Mouse (Mus musculus) left cerebral cortex, adult 9 months (tissue): Measurements from ENCODE around the gene Malsu1.
A peak's percentile ranks its signal among the peaks of the same experiment; 100 is the strongest.

Experiments used
- DNase-seq, 2 experiments: peaks; one replicate each; pipeline ENCODE4 v3.0.0; 2022; ENCODE audit warnings: low spot score in 2 of 2

Gene Malsu1

DNA sequence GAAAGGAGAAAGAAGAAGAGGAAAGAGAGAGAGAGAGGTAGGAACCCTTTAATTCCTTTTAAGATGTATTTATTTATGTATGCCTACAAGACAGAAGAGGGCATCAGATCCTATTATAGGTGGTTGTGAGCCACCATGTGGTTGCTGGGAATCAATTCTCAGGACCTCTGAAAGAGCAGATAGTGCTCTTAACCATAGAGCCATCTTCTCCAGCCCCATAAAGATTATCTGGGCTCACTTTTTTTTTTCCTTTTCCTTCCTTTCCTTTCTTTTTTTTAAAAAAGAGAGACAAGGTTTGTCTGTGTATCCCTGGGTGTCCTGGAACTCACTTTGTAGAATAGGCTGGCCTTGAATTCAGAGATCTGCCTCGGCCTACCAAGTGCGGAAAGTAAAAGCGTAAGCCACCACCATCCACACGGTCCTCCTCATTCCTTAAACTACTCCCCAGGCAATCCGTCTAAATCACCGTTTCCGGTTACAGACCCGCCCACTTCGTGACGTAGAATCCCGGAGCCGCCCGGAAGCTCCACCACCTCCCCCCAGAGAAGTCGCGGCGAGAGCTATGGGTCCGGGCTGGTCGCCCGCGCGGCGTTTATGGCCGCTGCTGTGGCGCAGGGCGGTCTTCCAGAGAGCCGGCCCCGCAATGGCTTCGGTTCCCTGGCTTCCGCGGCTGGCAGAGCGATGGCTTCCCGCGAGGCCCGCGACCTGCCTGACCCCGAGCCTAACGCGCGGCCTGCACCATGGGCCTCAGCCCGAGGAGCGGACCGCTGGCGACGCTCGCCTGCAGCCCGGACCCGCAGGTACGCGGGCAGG, at the start of gene Malsu1:
Gene Malsu1 (plus strand): TSS at position 492 of the 813 bp plus-strand sequence.
- DNase-seq, result peak; percentile 79 to 96

DNA sequence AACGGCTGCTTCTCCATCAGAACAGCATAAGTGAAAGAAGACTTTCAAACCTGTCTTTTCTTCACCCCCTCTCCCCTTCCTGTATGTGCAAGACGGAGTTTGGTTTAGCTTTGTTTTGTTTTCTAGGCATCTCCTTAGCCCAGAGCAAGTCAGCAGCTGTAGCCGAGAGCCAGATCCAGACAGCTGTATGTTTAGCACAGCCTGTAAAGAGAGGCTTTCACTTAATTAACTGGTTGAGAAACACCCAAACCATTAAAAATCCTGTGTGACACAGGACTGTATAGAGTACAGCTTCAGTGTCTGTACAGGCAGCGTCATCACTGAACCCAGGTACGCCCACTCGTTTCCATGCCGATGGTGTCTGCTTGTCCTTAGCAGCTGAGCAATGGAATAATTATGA, 48.3 kb upstream of the Malsu1 start:
- no peak for DNase-seq

DNA sequence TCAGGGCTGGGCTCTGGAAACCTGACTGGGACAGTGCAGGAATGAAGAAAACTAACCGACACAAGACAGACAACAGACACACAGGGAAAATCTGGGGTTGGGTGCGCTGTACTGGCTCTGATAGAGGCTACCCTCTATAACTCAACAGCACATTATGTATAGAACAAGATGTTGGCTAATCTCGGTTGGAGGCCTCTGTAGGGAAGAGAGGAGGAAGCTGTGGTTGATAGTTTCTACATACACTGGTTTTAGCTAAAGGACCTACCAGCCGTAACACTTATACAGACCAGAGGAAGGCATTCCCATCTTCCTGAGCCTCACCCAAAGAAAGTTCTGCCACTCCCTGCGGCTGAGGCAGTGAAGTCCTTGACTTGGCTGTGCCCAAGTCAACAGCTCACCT, 47.1 kb upstream of the Malsu1 start:
- no peak for DNase-seq

DNA sequence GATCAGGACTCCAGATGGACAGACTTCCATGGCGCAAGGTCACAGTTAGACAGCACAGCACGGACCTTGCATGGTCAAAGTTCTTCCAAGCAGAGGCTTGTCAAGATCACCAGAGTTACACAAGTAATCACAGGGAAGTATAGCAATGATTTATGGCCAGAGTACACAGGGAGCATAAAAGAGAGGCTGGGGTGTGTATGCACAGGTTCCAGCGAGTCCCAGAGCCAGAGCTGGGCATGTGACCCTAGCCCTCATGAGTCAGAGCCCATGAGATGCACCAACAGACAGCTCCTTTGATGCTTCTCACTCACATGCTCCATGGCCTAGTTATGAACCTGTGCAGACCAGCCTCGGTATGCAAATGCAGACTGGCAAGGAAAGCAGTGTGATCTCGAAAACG, 45.6 kb upstream of the Malsu1 start:
- DNase-seq, result no peak

DNA sequence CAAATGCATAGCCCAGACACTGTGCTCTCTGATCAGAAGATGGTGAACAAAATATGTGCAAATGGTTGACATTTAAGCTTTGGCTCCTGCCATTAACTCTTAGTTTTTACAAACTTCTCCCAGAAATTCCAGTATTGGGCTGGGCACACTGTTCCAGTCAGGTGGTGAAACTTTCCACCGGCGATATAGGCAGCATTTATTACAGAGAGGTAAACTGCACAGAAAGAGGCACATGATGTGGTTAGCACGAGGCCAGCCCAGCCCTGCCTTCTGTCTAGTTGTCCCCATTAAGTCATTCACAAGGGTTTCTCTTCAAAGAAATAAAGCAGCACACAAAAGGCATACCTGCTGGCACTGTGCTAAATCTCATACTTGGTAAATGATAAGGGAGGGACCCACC, 44.9 kb upstream of the Malsu1 start:
- DNase-seq, result no peak

DNA sequence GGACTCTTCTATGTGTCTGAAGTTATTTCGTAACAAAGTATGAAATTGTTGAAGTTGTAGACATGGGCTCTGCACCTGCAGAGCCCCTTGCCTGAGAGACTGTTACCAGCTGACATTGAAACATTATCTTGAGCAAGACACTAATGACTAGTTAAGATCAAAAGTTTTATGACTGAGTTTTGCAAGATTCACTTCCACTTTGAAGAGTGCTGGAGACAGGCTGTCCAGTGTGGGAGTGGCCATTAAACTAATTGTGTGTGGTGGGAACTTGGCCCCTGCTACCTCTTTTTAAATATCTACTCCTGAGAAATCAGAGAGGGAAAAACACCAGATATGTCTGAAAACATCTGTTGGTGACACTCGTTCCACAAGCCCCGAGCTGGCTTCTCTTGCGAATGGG, 42.4 kb upstream of the Malsu1 start:
- DNase-seq, result no peak

DNA sequence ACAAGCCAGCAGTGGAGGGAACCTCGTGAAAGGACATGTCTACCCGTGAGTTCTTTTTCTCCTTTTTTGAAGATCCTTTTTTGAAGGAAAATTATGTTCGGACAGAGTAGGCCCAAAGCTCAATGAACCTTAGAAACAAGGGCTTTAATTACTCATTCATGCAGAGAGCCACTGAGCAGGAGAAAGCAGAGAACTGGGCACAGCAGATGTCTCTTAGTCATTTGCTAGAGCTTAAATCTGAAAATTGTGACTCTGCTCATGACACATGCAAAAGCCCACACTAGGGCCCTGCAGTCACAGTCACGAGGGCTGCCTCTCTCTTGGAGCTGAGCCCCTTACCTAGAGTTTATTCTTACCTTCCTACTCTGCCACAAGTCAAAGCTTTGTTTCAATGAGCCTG, 40.8 kb upstream of the Malsu1 start:
- no peak for DNase-seq

DNA sequence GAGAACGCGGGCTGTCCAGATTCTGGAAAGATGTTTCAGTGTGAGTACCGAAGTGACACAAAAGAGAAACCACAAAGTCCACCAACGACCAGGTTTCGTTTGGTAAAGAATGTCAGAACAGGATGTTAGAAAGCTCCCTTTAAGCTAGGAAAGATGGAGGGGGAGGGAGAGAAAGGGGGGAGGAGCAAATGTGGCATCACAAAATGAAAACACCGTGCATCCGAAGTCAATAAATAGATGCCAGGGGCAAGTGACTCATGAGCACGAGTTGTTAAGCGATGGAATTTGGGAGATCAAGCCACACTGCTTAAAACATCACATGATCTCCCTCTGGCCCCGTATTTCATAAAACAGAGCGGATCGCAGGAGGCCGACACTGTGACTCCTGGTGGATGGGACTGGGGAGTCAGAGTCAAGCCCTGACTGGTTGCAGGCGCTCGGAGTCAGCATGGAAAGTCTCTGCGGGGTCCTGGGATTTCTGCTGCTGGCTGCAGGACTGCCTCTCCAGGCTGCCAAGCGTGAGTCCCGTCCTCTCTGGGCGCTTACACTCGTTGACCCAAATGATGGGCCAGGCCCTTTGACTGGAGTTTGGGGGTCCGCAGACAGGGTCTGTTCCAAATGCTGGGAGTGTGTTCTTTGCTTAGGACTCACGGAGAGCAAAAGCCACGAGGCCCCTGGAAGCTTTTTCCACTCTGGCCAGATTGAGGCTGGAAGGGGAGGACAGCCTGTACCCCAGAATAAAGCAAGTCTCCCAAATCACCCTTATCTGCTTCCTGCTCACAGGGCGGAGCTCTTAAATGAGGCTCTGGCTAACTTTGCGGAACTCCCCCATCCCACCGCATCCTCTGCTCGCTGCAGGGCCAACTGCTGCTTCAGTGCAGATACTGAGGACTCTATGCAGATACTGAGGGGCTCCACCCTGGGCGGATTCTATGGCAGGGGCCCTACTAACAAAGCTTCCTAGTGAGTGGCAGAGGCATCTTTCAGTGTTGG, 37.0 kb upstream of the Malsu1 start, which contains the start of gene Gpnmb:
Gene Gpnmb (plus strand): TSS at position 272 of the 993 bp plus-strand sequence.
- DNase-seq, result no peak

DNA sequence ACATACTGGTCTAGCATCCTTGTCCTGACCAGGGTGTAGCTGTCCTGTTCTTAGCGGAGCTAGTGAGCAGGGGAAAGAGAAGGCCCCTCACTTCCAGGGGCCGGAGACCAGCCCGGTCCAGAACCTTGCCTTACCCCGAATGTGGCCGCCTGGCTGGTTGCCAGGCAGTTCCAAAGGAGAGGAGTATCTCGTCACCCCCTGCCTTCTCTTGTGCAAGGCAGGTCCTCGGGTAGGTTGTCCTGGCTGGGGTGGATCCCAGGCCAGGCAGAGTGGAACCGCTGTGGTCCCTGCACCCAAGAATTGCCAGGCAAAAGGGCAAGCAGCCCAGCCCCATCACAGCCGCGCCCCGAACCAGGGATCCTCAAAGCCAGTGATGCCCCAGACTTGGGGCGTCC, 36.3 kb upstream of the Malsu1 start:
- no peak for DNase-seq

DNA sequence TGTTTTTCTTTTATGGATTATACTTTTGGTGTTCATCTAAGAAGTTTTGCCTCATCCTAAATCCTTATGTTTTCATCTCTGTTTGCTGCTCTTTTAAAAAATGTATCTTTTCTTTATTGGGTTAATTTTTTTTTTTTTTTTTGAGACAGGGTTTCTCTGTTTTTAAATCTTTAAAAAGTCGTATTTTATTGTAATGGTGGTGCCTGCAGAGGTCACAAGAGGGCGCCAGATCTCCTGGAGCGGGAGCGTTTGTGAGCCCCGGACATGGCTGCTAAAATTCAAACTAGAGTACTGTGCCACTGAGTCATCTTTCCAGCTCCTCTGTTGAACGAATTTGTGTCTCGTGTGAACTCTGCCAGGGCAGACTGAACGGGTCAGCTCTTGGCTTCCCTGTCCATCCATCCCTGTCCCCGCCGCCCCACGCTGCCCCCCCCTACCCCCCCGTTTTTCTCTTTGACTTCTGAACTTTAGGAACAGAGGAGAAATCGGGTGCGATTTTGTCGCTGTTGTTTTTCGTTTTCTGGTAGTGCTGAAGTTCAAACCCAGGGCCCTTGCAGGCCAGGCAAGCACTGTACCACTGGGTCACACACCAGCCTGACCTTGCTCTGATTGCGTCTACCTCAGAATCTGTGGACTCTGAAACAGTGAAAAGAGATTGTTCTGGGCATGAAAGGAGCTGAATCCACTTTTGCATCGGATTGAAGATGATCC, 34.0 kb upstream of the Malsu1 start:
- peak in 1 of 2 experiments; percentile 71 for DNase-seq

DNA sequence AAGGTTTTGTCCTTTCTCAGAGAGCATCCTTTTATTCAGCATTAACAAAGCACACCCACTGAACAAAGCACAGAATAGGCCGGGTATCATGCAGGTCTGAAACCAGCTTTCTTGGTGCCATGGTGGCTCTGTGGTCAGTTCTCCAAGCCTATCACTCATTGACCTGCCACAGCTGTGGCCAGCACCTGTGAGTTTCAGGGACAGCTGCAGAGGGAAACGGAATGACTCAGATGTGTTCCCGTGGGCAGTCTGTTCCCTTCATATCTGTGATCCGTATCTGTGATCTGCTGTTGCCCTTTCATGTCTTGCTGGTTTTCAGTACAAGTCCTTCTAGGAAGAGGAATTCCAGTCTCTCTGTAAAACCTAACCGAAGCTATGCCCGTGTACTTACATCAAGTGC, 27.1 kb upstream of the Malsu1 start:
- DNase-seq, result no peak

DNA sequence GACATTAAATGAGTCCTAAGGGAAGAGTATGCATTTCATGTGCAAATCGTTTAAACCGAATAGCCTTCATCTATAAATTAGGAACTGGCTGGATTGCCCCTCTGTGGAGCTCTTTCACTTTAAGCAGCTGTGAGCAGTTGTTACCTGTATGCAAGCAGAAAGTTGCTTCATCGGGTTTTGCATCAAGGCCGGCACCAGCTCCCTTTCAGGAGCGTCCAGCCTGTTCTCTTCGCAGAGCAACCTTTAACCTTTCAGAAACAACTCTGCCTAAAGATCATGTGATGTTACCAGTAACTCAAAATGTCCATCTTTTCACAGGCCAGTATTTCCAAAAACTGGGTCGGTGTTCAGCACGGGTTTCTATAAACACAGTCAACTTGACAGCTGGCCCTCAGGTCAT, 26.6 kb upstream of the Malsu1 start:
- DNase-seq, result no peak

DNA sequence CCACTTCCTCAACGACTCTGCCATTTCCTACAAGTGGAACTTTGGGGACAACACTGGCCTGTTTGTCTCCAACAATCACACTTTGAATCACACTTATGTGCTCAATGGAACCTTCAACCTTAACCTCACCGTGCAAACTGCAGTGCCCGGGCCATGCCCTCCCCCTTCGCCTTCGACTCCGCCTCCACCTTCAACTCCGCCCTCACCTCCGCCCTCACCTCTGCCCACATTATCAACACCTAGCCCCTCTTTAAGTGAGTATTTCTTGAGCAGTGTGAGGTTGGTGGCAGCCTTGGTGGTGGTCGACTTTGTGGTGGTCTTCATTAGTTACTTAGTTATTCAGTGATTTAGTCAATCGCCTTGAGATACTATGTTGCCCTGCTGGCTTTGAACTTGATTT, 25.7 kb upstream of the Malsu1 start:
- DNase-seq, result no peak

DNA sequence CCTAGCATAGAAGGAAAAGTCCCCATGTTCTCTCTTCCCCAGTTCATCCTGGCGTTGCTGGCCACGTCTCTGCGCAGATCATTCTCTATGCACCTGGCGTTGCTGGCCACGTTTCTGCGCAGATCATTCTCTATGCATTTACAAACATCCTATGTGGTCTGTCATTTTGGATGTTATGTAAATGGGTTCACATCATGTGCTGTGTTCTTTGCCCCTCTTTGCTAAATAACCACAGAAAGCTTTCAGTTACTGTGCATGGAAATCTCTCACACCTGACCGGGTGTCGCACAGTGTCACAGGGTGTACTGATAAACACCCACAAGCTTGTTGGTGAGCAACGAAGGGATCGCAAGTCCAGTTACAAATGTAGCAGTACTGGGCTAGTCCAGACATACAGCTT, 25.2 kb upstream of the Malsu1 start:
- DNase-seq, result no peak

DNA sequence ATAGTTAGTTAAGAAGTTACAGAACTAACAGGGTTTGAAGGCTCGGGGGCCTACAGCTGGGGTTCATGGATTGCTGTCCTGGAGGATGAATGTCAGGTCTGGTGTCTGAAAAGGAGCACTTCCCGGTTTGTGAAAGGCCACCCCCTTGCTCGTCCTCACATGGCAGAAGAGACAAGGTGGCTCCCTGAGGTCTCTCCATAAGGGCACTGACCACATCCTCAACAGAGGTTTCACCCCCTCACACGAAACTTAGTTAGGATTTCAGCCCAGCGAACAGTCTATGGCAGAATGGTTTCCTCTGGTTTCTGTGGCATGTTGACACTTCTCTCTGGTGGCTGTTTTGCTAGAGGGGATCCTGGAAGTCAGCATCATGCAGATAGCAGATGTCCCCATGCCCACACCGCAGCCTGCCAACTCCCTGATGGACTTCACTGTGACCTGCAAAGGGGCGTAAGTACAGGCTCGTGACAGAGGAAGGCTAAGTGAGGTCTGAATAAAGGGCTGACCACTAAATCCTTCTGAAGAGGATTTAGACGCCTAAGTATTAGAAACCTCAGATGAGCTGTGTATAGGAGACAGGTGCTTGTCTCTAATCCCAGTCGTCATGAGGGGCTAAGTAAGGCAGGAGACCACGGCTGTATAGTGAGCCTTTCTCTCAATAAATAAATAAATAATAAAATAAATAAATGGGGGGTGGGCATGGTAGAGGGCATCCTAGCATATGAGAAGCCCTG, 22.8 kb upstream of the Malsu1 start:
- DNase-seq, result no peak

DNA sequence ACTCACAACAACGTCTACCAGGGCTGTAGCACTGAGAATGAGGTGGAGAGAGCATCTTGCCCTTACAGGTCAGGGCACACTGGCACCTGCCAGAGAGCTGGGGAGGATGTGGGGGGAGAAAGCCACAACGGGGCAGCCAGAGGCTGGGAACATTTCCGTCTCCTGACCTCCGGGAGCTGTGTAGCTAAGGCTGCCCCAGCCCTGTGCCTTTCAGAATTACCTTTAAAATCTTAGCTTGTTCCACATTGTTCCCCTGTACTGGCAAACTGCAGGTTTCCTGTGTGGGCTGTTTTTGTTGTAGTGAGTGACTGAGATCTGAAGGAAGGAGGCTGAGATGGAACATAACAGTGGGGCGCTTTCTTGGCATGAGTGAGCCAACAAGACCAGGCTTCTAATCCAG, 21.4 kb upstream of the Malsu1 start:
- no peak for DNase-seq

DNA sequence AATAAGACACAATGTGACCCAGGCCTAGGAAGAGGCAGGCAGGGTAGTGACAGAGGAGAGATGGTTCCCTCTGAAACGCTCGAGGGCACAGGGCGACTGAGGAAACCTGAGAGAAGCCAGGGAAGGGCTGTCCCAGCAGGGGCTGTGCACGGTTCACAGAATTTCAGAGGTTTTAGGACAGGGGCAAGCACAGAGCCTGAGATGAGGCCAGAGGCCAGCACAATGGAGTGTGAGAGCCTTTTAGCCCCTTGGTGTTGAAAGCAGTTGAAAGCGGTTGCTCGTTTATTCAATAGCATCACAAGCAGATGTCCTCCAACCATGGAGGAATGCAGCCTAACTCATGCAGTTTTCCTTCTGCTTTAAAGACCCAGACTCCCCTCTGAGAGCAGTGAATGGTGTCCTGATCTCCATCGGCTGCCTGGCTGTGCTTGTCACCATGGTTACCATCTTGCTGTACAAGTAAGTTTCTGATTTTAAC, 18.3 kb upstream of the Malsu1 start:
- no peak for DNase-seq

DNA sequence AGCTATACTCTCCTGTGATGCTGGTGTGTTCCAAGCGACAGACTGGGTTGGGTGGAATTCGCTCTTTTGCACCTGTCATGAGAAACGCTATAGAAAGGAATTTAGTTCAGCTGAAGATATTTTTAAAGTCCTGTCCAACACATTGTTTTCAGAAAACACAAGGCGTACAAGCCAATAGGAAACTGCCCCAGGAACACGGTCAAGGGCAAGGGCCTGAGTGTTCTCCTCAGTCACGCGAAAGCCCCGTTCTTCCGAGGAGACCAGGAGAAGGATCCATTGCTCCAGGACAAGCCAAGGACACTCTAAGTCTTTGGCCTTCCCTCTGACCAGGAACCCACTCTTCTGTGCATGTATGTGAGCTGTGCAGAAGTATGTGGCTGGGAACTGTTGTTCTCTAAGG, 17.6 kb upstream of the Malsu1 start:
- DNase-seq, result no peak

DNA sequence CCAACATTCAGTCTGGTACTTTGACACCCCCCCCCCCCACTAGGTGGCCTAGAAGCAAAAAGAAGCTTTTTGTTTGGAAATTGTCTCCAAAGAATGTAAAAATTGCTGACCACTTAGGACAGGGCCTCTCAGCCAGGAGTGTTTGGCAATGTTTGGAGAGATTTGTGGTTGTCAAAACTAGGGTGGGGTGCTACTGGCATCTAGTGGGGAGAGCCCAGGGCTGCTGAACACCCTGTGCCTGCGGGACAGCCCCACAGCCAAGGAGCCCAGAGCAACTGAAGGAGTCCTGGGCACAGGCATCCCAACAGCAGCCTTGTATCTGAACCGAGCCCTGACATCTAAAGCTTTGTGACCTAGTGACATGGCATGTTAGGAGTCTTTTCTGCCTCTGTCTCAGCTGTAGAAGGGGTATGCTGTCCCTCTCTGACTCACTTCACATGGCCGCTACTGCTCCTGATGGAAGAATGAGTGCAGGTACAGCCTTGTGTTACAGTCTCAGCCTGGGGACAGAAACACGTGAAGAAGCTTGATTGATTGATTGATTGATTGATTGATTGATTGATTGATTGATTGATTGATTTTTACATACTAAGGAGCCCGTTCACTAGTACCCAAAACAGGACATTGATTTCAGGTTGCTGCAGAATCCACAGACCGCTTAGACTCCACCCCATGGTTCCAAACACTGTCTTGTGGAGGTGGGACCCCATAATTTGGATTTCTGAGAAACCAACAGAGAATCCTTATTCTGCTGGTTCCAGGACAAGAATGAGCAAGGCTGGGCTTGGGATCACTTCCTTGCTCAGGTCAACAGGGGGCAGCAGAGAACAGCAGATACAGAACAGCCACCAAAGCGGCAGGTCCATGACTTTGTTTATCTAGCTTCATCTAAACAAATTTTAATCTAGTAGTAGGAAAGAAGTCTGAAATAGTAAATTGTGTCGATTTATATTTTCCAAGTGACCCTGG, 16.3 kb upstream of the Malsu1 start:
- DNase-seq, result peak in 1 of 2 experiments; percentile 70

DNA sequence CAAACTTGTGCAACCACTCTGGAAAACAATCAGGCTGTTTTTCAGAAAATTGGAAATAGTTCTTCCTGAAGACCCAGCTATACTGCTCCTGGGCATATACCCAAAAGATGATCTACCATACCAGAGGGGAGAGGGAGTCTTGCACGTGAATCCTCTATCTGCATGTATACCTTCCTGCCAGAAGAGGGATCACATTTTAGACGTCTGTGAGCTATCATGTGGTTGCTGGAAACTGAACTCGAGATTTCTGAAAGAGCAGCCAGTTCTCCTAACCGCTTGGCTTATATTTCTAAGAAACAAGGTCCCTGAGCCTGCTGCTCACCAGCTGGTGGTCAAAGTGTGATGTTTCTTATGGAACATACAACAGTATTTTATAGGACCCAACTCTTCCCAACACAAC, 5.2 kb upstream of the Malsu1 start:
- DNase-seq, result no peak
